Mouse (Mus musculus): ENCODE data around the gene Ccdc39.

DNA sequence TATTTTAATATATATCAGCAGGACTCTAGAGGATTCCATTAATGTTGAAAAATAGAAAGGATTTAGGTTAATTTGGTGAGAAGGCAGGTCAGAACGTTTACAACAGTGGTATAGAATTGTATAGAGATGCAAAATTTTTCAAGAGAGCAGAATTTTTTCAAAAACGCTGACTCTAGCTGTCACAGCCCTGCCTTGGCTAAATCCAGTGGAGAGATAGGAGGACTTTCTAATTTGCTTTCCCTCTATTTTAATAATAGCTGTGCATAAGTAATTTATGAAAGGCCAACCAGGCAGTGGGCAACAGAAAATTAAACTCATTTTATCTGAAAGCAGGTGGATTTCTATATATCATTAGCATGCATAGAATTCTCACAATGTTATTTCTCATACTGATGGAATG is 38.6 kb upstream of the Ccdc39 start:
- no peak for TF ChIP-seq CTCF (IDR thresholded peaks at IDR 0.05 in 2 of 3, conservative IDR thresholded peaks at IDR 0.05 in 1 of 3; ENCODE audit: control insufficient read depth in 1 of 3, insufficient read depth in 1 of 3, low read depth in 2 of 3, low read length in 3 of 3, poor library complexity in 1 of 3, severe bottlenecking in 1 of 3)
- no peak for TF ChIP-seq TCF12 (IDR thresholded peaks at IDR 0.05; ENCODE audit: low read depth, low read length)
- TF ChIP-seq POLR2A (IDR thresholded peaks at IDR 0.05; ENCODE audit: control insufficient read depth in 1 of 2, insufficient read depth in 1 of 2, low read depth in 1 of 2, low read length in 2 of 2, poor library complexity in 1 of 2), result no peak
- TF ChIP-seq TBP (IDR thresholded peaks at IDR 0.05; ENCODE audit: low read depth, low read length), result no peak
- no peak for TF ChIP-seq CHD2 (IDR thresholded peaks at IDR 0.05; ENCODE audit: low read length)
- no peak for TF ChIP-seq TAL1 (IDR thresholded peaks at IDR 0.05; ENCODE audit: low read length)
- TF ChIP-seq ELF1 (IDR thresholded peaks at IDR 0.05; ENCODE audit: low read depth, low read length), result no peak
- no peak for TF ChIP-seq EP300 (IDR thresholded peaks at IDR 0.05; ENCODE audit: low read depth in 1 of 2, low read length in 2 of 2)
- TF ChIP-seq MAX (IDR thresholded peaks at IDR 0.05; ENCODE audit: low read length), result no peak
- no peak for TF ChIP-seq GATA1 (IDR thresholded peaks at IDR 0.05; ENCODE audit: low read depth, low read length)
- no peak for TF ChIP-seq BHLHE40 (IDR thresholded peaks at IDR 0.05; ENCODE audit: borderline replicate concordance, low read depth, low read length)
- no peak for TF ChIP-seq HCFC1 (IDR thresholded peaks at IDR 0.05; ENCODE audit: low read depth, low read length)
- TF ChIP-seq POLR2AphosphoS2 (IDR thresholded peaks at IDR 0.05; ENCODE audit: low read length), result no peak
- no peak for TF ChIP-seq USF1 (IDR thresholded peaks at IDR 0.05; ENCODE audit: low read depth, low read length)

All from MEL (cell line).